Mouse (Mus musculus): ENCODE measurements around the gene 1700001O22Rik. TPM values are rescaled to one million over a fixed set of nuclear protein-coding genes. Genes with fewer than 3 reads are reported as not detected.

The 1700001O22Rik gene
- total and polyA plus RNA-seq, 2 experiments from 2014 or later: 1.8 to 2.4 TPM

- Histone ChIP-seq H3K27me3 (ENCODE audit: insufficient read depth, low read length) (no peaks in the 10 kb centered on the region), H3K9me3 (ENCODE audit: low read length) (no peaks in the 10 kb centered on the region), H3K4me2 (ENCODE audit: low read depth, low read length) (no peak overlapping the region), H3K4me3 (ENCODE audit: low read length) (no peak overlapping the region), H3K27ac (peak overlapping the region; percentile 65), H3K4me1 (ENCODE audit: insufficient read depth, low read length) (peaks cover 4% of the 10 kb centered on the region), H3K36me3 (ENCODE audit: insufficient read depth, low read length) (no peaks in the 10 kb centered on the region), H3K9ac (replicated peaks; ENCODE audit: low read length) (no peak overlapping the region)
- TF ChIP-seq CTCF (IDR thresholded peaks at IDR 0.05; ENCODE audit: low read depth): no peak
- DNase-seq (ENCODE audit: low spot score) (peak; percentile 40), ATAC-seq (peak; percentile 62)
- 28% methylated on average over 5 of the region's 5 CpGs for WGBS
Measured at GRCm38 (mm10) chr2:30750025-30750424, 53.4 kb downstream of the 1700001O22Rik start.

GRCm38 (mm10) chr2:30747602-30748162 lies 55.8 kb downstream of the 1700001O22Rik start:
- no peak overlapping the region for H3K4me3 ChIP-seq (ENCODE audit: low read length)
- H3K36me3 ChIP-seq (ENCODE audit: insufficient read depth, low read length): no peaks in the 10 kb centered on the region
- no peak overlapping the region for H3K9ac ChIP-seq (replicated peaks; ENCODE audit: low read length)
- WGBS: 58% methylated on average over 4 of the region's 4 CpGs
- no peaks in the 10 kb centered on the region for H3K27me3 ChIP-seq (ENCODE audit: insufficient read depth, low read length)
- H3K4me1 ChIP-seq (ENCODE audit: insufficient read depth, low read length): peaks cover 18% of the 10 kb centered on the region
- DNase-seq (ENCODE audit: low spot score) (no peak), ATAC-seq (no peak)
- no peak overlapping the region for H3K4me2 ChIP-seq (ENCODE audit: low read depth, low read length)
- H3K27ac ChIP-seq: no peak overlapping the region
- no peak for TF ChIP-seq CTCF (IDR thresholded peaks at IDR 0.05; ENCODE audit: low read depth)
- no peaks in the 10 kb centered on the region for H3K9me3 ChIP-seq (ENCODE audit: low read length)

Other genes starting within 250 kb of the 1700001O22Rik start
- 1.3 and 4.6 TPM in 2 replicates for gene Cstad, start 208.6 kb downstream of the 1700001O22Rik start, total RNA-seq (2014; rRNA removed)
- 0.54 TPM in 1 of 2 replicates, not detected in the other for gene Cstad, start 208.6 kb downstream of the 1700001O22Rik start, polyA plus RNA-seq (2015; fragmentation: Nextera tagmentation; extraction: Ambion mirVana)
- 79.5 and 96.3 TPM in 2 replicates for gene Ntmt1, start 4.2 kb upstream of the 1700001O22Rik start, total RNA-seq (2014; rRNA removed)
- gene Ntmt1, start 4.2 kb upstream of the 1700001O22Rik start, polyA plus RNA-seq (2015; fragmentation: Nextera tagmentation; extraction: Ambion mirVana): 95.9 and 99.6 TPM in 2 replicates
- 49.1 and 53.5 TPM in 2 replicates for gene Asb6, start 26.7 kb upstream of the 1700001O22Rik start, total RNA-seq (2014; rRNA removed)
- 36.6 and 37.4 TPM in 2 replicates for gene Asb6, start 26.7 kb upstream of the 1700001O22Rik start, polyA plus RNA-seq (2015; fragmentation: Nextera tagmentation; extraction: Ambion mirVana)
- gene Prrx2, start 31.3 kb upstream of the 1700001O22Rik start, total RNA-seq (2014; rRNA removed): 6.7 and 7.2 TPM in 2 replicates
- 5.0 and 5.6 TPM in 2 replicates for gene Prrx2, start 31.3 kb upstream of the 1700001O22Rik start, polyA plus RNA-seq (2015; fragmentation: Nextera tagmentation; extraction: Ambion mirVana)
- gene Ptges, start 126.2 kb upstream of the 1700001O22Rik start, total RNA-seq (2014; rRNA removed): 3.6 and 13.3 TPM in 2 replicates
- gene Ptges, start 126.2 kb upstream of the 1700001O22Rik start, polyA plus RNA-seq (2015; fragmentation: Nextera tagmentation; extraction: Ambion mirVana): 8.4 and 9.0 TPM in 2 replicates
- gene Tor1b, start 149.3 kb upstream of the 1700001O22Rik start, total RNA-seq (2014; rRNA removed): 22.9 and 25.4 TPM in 2 replicates
- 18.7 and 20.4 TPM in 2 replicates for gene Tor1b, start 149.3 kb upstream of the 1700001O22Rik start, polyA plus RNA-seq (2015; fragmentation: Nextera tagmentation; extraction: Ambion mirVana)
- gene Tor1a, start 164.3 kb upstream of the 1700001O22Rik start, total RNA-seq (2014; rRNA removed): 62.4 and 64.0 TPM in 2 replicates
- 81.5 and 83.2 TPM in 2 replicates for gene Tor1a, start 164.3 kb upstream of the 1700001O22Rik start, polyA plus RNA-seq (2015; fragmentation: Nextera tagmentation; extraction: Ambion mirVana)
- 19.7 and 22.2 TPM in 2 replicates for gene BC005624, start 178.5 kb upstream of the 1700001O22Rik start, total RNA-seq (2014; rRNA removed)
- gene BC005624, start 178.5 kb upstream of the 1700001O22Rik start, polyA plus RNA-seq (2015; fragmentation: Nextera tagmentation; extraction: Ambion mirVana): 84.8 and 89.5 TPM in 2 replicates
- 43.0 and 49.9 TPM in 2 replicates for gene Usp20, start 178.6 kb upstream of the 1700001O22Rik start, total RNA-seq (2014; rRNA removed)
- gene Usp20, start 178.6 kb upstream of the 1700001O22Rik start, polyA plus RNA-seq (2015; fragmentation: Nextera tagmentation; extraction: Ambion mirVana): 30.4 and 32.0 TPM in 2 replicates

Data from hindbrain, postnatal 0 days (tissue).